10 mouse cellular contexts compared by ENCODE assay signal in the genomic region with DNA sequence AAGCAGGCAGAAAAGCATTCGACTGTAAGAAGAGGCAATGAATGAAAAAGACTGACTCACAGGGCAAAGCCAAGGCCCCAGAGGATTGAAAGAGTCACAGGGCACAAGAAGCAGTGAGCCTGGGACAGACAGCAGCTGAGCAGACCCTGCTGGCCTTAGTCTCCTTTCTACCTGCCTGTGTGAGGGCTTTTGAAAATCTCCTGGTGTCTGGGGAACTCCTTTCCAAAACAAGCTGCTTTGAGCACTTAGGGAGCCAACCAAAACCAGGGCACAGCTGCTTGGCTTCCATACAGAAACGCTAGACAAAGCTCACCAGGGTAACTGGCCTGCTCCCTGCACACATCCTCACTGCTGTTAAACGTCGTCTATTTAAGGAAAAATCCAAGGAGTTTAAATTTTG.
DNase-seq lines count a peak whose midpoint lies in the region; ATAC-seq and TF ChIP-seq lines count a peak whose summit lies in the region.
"Had no signal": no experiment of that assay in that cellular context is flagged by ENCODE, and none has a peak within 500 bp of the region (broad histone marks: within the 10 kb centered on the region; RNA-seq: fewer than 3 reads in every experiment).

No protein-coding gene starts in this region.

- DNase-seq in cerebellum, adult 11-12 months: no peak
- DNase-seq in brain, adult 2 months (ENCODE audit: low read depth, low spot score): peak; percentile 80
- DNase-seq in forebrain, postnatal 0 days: peak; percentile 47
- DNase-seq in midbrain, embryonic 14.5 days: peak; percentile 60
- no peak for DNase-seq in ovary, postnatal 36 days (ENCODE audit: low spot score)
- DNase-seq in gastrocnemius, postnatal 14 days: no peak
- no peak for DNase-seq in gastrocnemius, postnatal 10 days
- DNase-seq: liver, embryonic 13.5 days had no signal

- no peak overlapping the region for H3K9ac ChIP-seq in forebrain, postnatal 0 days
- 0 out of 2 replicates have a peak overlapping the region, but pooled peaks have one; percentile 23 for H3K9ac ChIP-seq in midbrain, embryonic 14.5 days (replicated peaks; ENCODE audit: low read length)
- H3K9ac ChIP-seq: intestine, embryonic 15.5 days; liver, embryonic 13.5 days had no signal

- no peak overlapping the region for H3K4me3 ChIP-seq in forebrain, postnatal 0 days (ENCODE audit: low read depth, low read length)
- no peak overlapping the region for H3K4me3 ChIP-seq in midbrain, embryonic 14.5 days (replicated peaks; ENCODE audit: low read depth, low read length)
- H3K4me3 ChIP-seq: intestine, embryonic 15.5 days; liver, embryonic 13.5 days had no signal

- H3K36me3 ChIP-seq in forebrain, postnatal 0 days (ENCODE audit: insufficient read depth): peaks cover 14% of the 10 kb centered on the region; the same call in 1 of the 2 replicates
- 0 out of 2 replicates have a peak, but pooled peaks cover under 1% of the 10 kb centered on the region for H3K36me3 ChIP-seq in midbrain, embryonic 14.5 days (ENCODE audit: control insufficient read depth, insufficient read depth, low read length)
- H3K36me3 ChIP-seq: intestine, embryonic 15.5 days; liver, embryonic 13.5 days had no signal

- 13% methylated on average over 4 of the region's 4 CpGs for WGBS in forebrain, postnatal 0 days
- WGBS in midbrain, embryonic 14.5 days: 17% methylated on average over 4 of the region's 4 CpGs

- no peaks in the 10 kb centered on the region for H3K27me3 ChIP-seq in forebrain, postnatal 0 days (ENCODE audit: insufficient read depth, low read length)
- no peaks in the 10 kb centered on the region for H3K27me3 ChIP-seq in midbrain, embryonic 14.5 days (ENCODE audit: control insufficient read depth, insufficient read depth, low read length)
- H3K27me3 ChIP-seq: intestine, embryonic 15.5 days; liver, embryonic 13.5 days had no signal

- no peaks in the 10 kb centered on the region for H3K9me3 ChIP-seq in forebrain, postnatal 0 days (ENCODE audit: low read length)
- H3K9me3 ChIP-seq in midbrain, embryonic 14.5 days (ENCODE audit: control insufficient read depth, low read length): no peaks in the 10 kb centered on the region
- H3K9me3 ChIP-seq: intestine, embryonic 15.5 days; liver, embryonic 13.5 days had no signal

- peak; percentile 41 for ATAC-seq in cerebellum, adult (ENCODE audit: insufficient number of reproducible peaks, low FRiP score, low TSS enrichment)
- peak; percentile 72 for ATAC-seq in forebrain, postnatal 0 days
- ATAC-seq in midbrain, embryonic 14.5 days (ENCODE audit: low FRiP score, low TSS enrichment): no peak
- ATAC-seq: intestine, embryonic 15.5 days had no signal

- no peaks in the 10 kb centered on the region for H3K4me1 ChIP-seq in forebrain, postnatal 0 days (ENCODE audit: insufficient read depth)
- peaks cover 39% of the 10 kb centered on the region for H3K4me1 ChIP-seq in midbrain, embryonic 14.5 days (ENCODE audit: control insufficient read depth, insufficient read depth, low read length)
- H3K4me1 ChIP-seq: intestine, embryonic 15.5 days; liver, embryonic 13.5 days had no signal

- intact Hi-C loops in gastrocnemius, postnatal 14 days (cut with DNase I; ENCODE audit: low total_unique reads): no loop called here

- H3K27ac ChIP-seq in forebrain, postnatal 0 days (ENCODE audit: low read depth, low read length): no peak overlapping the region
- H3K27ac ChIP-seq in midbrain, embryonic 14.5 days (replicated peaks; ENCODE audit: low read depth, low read length): peak overlapping the region; percentile 78
- H3K27ac ChIP-seq: intestine, embryonic 15.5 days; liver, embryonic 13.5 days had no signal

- no peak for TF ChIP-seq CTCF in forebrain, postnatal 0 days (IDR thresholded peaks at IDR 0.05; ENCODE audit: low read depth)

- H3K4me2 ChIP-seq in forebrain, postnatal 0 days (ENCODE audit: low read depth): no peak overlapping the region
- H3K4me2 ChIP-seq in midbrain, embryonic 14.5 days (ENCODE audit: low read length): no peak overlapping the region
- H3K4me2 ChIP-seq: intestine, embryonic 15.5 days; liver, embryonic 13.5 days had no signal

Comparison
In these comparisons a context has a peak if more than half of its experiments do, and no peak if none do; other contexts are left out.
1. DNase-seq: peak in brain, adult 2 months (single experiment), forebrain, postnatal 0 days (single experiment) and midbrain, embryonic 14.5 days (single experiment); none in cerebellum, adult 11-12 months (single experiment), ovary, postnatal 36 days (single experiment), gastrocnemius, postnatal 14 days (single experiment) and gastrocnemius, postnatal 10 days (single experiment).